Mouse (Mus musculus): ENCODE data around the gene Hyls1. TPM values are rescaled to one million over a fixed set of nuclear protein-coding genes. Genes with fewer than 3 reads are reported as not detected.
A peak's percentile ranks its signal among the peaks of the same experiment; 100 is the strongest.
"Not testable (repeated sequence)": the region's sequence is repeated elsewhere in the genome, so short reads cannot be mapped to it uniquely, and the experiment has no call there.

The Hyls1 gene
- 15.3 and 16.4 TPM in 2 replicates for polyA plus RNA-seq (2015; fragmentation: Nextera tagmentation; extraction: Ambion mirVana)

DNA sequence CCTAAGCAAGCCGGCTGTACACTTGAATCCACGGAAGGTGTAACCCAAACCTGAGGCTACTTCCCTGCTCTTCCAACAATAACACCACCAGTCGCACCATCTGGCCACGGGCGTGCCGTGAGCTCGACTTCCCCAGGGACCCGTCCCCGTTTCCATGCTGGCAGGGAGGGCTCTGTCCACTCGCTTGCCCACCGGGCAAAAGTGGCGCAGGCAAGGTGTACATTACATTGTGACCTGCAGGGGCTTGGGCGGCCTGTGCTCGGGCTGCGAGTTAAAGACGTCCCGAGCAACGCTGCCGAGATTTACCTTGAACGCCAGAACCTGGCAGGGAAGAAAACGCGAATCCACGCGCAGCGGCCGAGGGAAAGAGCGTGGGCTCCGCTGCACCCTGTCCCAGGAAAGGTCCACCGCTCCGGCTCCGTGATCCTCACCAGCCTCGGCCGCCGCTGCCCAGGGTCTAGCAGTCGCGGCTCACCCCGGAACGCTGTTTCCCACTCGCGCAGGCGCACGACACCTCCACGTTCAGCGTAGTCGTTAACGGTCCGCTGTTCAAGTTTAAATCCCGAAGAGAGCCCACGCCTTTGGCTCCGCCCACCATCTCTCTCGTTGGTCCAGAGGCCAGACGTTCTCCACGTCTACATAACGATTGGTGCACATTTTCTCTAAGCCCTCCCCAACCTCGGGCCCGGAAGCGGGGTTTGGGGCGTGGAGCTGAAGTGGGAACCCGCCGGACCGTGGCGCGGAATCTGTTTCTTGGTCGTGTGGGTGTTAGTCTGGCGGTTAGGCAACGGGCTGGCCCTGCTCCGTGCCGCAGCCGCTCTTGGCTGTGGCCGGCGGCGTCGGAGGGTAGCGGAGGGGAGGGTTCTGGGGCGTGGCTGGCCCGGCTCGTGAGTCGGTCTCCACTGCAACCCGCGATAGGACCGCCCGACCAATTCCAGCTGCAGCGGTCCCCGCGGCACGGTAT is at the start of gene Hyls1, which contains the start of gene Pate2:
TSS of gene Hyls1 (minus strand) at position 828 of the 964 bp plus-strand sequence.
TSS of gene Pate2 (plus strand) at position 714 of the 964 bp plus-strand sequence.
- H3K4me3 ChIP-seq (ENCODE audit: low read length): peak within 1 kb of the TSS; percentile 87
- H3K9ac ChIP-seq (replicated peaks; ENCODE audit: low read length): peak within 1 kb of the TSS; percentile 88
- peaks cover 22% of the 10 kb centered on the region for H3K27me3 ChIP-seq (ENCODE audit: insufficient read depth, low read length)
- H3K4me1 ChIP-seq (ENCODE audit: insufficient read depth, low read length): peaks cover 17% of the 10 kb centered on the region
- H3K36me3 ChIP-seq (ENCODE audit: insufficient read depth, low read length): peaks cover 28% of the 10 kb centered on the region
- under 1% methylated on average over 85 of the region's 86 CpGs for WGBS
- peak within 1 kb of the TSS; percentile 92 for H3K4me2 ChIP-seq (replicated peaks; ENCODE audit: low read depth, low read length)
- H3K27ac ChIP-seq (ENCODE audit: low read length): peak within 1 kb of the TSS; percentile 75
- no peaks in the 10 kb centered on the region for H3K9me3 ChIP-seq (ENCODE audit: low read length)
- ATAC-seq (ENCODE audit: low FRiP score, low TSS enrichment): peak; percentile 98

DNA sequence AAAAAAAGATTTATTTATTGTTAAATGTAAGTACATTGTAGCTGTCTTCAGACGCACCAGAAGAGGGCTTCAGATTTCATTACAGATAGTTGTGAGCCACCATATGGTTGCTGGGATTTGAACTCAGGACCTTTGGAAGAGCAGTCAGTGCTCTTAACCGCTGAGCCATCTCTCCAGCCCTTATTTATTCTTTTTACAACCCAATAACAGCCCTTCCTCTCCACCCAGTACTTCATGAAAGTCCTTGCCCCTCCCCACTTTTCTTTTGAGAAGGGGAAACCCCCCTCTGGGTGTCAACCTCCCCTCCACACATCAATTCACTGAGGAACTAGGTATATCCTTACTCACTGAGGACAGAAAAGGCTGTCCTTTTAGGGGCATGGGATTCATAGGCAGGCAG is 46.6 kb upstream of the Hyls1 start:
- H3K4me2 ChIP-seq (replicated peaks; ENCODE audit: low read depth, low read length); H3K36me3 ChIP-seq (ENCODE audit: insufficient read depth, low read length); H3K4me3 ChIP-seq (ENCODE audit: low read length); H3K4me1 ChIP-seq (ENCODE audit: insufficient read depth, low read length); H3K9me3 ChIP-seq (ENCODE audit: low read length); H3K9ac ChIP-seq (replicated peaks; ENCODE audit: low read length); H3K27ac ChIP-seq (ENCODE audit: low read length); H3K27me3 ChIP-seq (ENCODE audit: insufficient read depth, low read length); ATAC-seq (ENCODE audit: low FRiP score, low TSS enrichment): not testable (repeated sequence)
- WGBS: 67% methylated on average over 2 of the region's 2 CpGs

DNA sequence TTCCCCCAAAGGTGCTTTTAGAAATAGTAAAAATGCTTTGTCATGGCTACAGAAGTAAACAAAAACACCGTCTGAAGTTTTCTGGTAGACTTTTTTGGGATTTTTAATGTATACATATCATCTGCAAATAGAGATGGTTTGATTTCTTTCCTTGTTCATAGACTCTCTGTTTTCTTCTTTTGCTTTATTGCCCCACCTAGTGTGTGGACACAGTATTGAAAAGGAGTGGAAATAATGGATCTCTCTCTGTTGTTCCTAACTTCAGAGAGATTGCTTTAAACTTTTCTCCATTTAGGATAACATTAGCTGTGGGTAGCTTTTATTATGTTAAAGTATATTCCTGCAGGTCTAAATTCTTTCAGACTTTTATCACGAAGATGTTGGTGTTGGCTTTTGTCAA is 43.8 kb upstream of the Hyls1 start:
- no peaks in the 10 kb centered on the region for H3K27me3 ChIP-seq (ENCODE audit: insufficient read depth, low read length)
- 28% methylated on average over 2 of the region's 2 CpGs for WGBS
- H3K9me3 ChIP-seq (ENCODE audit: low read length): no peaks in the 10 kb centered on the region
- H3K4me1 ChIP-seq (ENCODE audit: insufficient read depth, low read length): no peaks in the 10 kb centered on the region
- no peak overlapping the region for H3K4me2 ChIP-seq (replicated peaks; ENCODE audit: low read depth, low read length)
- no peak overlapping the region for H3K9ac ChIP-seq (replicated peaks; ENCODE audit: low read length)
- H3K36me3 ChIP-seq (ENCODE audit: insufficient read depth, low read length): no peaks in the 10 kb centered on the region
- H3K27ac ChIP-seq (ENCODE audit: low read length): no peak overlapping the region
- no peak for ATAC-seq (ENCODE audit: low FRiP score, low TSS enrichment)
- H3K4me3 ChIP-seq (ENCODE audit: low read length): no peak overlapping the region

DNA sequence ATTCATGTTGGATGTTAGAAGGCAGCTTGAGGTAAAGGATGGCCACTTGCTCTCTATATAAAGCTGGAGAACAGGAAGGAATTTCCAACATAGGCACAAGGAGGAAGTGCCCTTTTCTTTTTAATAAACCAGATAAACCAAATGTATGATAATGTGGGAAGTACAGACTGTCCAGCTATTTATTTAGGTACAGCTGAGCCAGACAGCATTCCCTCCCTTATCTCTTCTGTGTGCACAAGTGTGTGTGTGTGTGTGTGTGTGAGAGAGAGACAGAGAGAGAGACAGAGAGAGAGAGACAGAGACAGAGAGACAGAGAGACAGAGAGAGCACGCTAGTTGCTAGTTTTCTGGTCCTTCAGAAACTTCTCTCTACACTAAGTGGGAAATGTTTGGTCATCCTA is 41.6 kb upstream of the Hyls1 start, which contains the start of gene Pate4:
TSS of gene Pate4 (minus strand) at position 101 of the 400 bp plus-strand sequence.
- Histone ChIP-seq H3K9me3 (ENCODE audit: low read length) (no peaks in the 10 kb centered on the region), H3K4me2 (replicated peaks; ENCODE audit: low read depth, low read length) (no peak within 1 kb of the TSS), H3K9ac (replicated peaks; ENCODE audit: low read length) (no peak within 1 kb of the TSS), H3K4me3 (ENCODE audit: low read length) (no peak within 1 kb of the TSS), H3K4me1 (ENCODE audit: insufficient read depth, low read length) (no peaks in the 10 kb centered on the region), H3K27me3 (ENCODE audit: insufficient read depth, low read length) (no peaks in the 10 kb centered on the region), H3K36me3 (ENCODE audit: insufficient read depth, low read length) (no peaks in the 10 kb centered on the region), H3K27ac (ENCODE audit: low read length) (no peak within 1 kb of the TSS)
- ATAC-seq (ENCODE audit: low FRiP score, low TSS enrichment): no peak
- 92% methylated on average over 1 of the region's 1 CpGs for WGBS

DNA sequence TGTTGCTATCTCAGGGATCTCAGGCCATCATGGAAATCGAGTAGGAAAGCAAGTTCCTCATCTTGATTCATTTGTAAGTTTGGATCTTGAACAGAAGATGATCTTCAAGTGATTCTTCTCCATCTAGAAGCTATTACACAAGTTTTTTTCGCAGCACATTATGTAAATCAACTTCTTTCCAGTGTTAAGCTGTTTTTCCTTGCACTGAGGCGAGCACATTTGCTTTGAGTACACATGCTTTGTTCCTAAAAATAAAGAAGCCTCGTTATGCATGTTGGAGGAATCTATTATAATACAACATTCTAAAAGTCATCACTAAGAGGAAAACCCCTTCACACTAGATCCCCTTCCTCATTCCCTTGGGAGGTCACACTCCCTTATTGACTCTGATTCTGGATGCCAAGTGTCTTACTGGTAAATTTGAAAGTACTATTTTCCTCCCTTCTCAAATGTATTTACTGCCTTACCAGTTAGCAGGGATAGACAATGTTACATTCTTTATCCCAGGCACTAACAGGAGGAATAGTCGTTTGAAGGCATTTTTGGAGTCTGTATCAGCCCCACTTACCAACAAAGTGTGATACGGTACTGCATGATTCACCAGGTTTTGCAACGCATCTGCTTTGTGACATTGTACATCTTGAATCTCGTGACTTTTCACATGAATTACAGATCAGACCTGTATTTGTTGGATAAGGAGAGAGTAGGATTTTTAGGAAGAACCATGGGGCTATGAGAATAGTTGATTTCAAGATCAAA is 37.6 kb upstream of the Hyls1 start:
- H3K36me3 ChIP-seq (ENCODE audit: insufficient read depth, low read length): no peaks in the 10 kb centered on the region
- H3K4me1 ChIP-seq (ENCODE audit: insufficient read depth, low read length): no peaks in the 10 kb centered on the region
- no peak overlapping the region for H3K9ac ChIP-seq (replicated peaks; ENCODE audit: low read length)
- no peak overlapping the region for H3K4me3 ChIP-seq (ENCODE audit: low read length)
- H3K4me2 ChIP-seq (replicated peaks; ENCODE audit: low read depth, low read length): no peak overlapping the region
- ATAC-seq (ENCODE audit: low FRiP score, low TSS enrichment): no peak
- no peaks in the 10 kb centered on the region for H3K9me3 ChIP-seq (ENCODE audit: low read length)
- 67% methylated on average over 8 of the region's 8 CpGs for WGBS
- H3K27me3 ChIP-seq (ENCODE audit: insufficient read depth, low read length): no peaks in the 10 kb centered on the region
- no peak overlapping the region for H3K27ac ChIP-seq (ENCODE audit: low read length)

DNA sequence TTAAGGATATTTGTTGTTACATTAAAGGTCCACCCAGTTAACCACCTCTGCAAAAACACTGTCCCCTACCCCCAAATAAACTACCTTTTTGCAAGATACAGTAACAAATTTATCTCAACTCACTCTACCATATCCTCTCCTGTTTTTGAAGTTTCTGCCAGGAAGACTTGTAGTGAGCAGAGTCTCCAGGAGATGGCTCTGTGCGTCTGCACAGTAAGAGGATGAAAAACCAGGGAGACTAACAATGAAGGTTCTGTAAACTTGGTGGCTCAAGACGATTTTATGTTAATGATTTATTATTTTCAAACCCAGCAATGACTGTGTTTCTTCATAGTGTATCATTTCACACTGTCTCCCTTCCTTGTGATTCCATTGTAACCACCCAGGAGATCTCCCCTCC is 22.7 kb upstream of the Hyls1 start:
- Histone ChIP-seq H3K27me3 (ENCODE audit: insufficient read depth, low read length) (no peaks in the 10 kb centered on the region), H3K36me3 (ENCODE audit: insufficient read depth, low read length) (no peaks in the 10 kb centered on the region), H3K27ac (ENCODE audit: low read length) (no peak overlapping the region), H3K4me2 (replicated peaks; ENCODE audit: low read depth, low read length) (no peak overlapping the region), H3K4me3 (ENCODE audit: low read length) (no peak overlapping the region), H3K9ac (replicated peaks; ENCODE audit: low read length) (no peak overlapping the region), H3K4me1 (ENCODE audit: insufficient read depth, low read length) (no peaks in the 10 kb centered on the region), H3K9me3 (ENCODE audit: low read length) (peaks cover 4% of the 10 kb centered on the region; the same call in 1 of the 2 replicates)
- peak; percentile 74; the same call in 1 of the 2 replicates for ATAC-seq (ENCODE audit: low FRiP score, low TSS enrichment)
- WGBS: 6% methylated on average over 2 of the region's 2 CpGs

DNA sequence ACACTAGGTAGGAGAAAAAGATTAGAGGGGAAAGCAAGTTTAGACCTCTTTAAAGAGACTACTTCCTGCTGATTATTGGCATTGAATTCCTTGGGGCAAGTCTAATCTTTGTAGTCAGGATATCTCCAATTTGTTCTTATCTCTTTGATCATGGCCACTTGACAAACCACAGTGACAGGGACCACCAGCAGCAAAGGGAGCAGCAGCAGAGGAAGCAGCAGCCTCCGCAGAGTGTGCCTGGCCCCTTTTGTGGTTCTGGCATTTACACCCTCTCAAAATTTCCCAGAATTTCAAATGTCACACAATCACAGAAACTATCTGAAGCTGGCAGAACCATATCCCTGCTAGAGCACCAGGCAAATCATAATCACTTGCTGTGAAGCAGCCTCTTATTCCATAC is 17.5 kb upstream of the Hyls1 start:
- no peak overlapping the region for H3K4me3 ChIP-seq (ENCODE audit: low read length)
- 69% methylated on average over 1 of the region's 1 CpGs for WGBS
- ATAC-seq (ENCODE audit: low FRiP score, low TSS enrichment): no peak
- no peaks in the 10 kb centered on the region for H3K9me3 ChIP-seq (ENCODE audit: low read length)
- no peak overlapping the region for H3K27ac ChIP-seq (ENCODE audit: low read length)
- H3K9ac ChIP-seq (replicated peaks; ENCODE audit: low read length): no peak overlapping the region
- H3K4me1 ChIP-seq (ENCODE audit: insufficient read depth, low read length): no peaks in the 10 kb centered on the region
- no peak overlapping the region for H3K4me2 ChIP-seq (replicated peaks; ENCODE audit: low read depth, low read length)
- H3K27me3 ChIP-seq (ENCODE audit: insufficient read depth, low read length): no peaks in the 10 kb centered on the region
- H3K36me3 ChIP-seq (ENCODE audit: insufficient read depth, low read length): no peaks in the 10 kb centered on the region

DNA sequence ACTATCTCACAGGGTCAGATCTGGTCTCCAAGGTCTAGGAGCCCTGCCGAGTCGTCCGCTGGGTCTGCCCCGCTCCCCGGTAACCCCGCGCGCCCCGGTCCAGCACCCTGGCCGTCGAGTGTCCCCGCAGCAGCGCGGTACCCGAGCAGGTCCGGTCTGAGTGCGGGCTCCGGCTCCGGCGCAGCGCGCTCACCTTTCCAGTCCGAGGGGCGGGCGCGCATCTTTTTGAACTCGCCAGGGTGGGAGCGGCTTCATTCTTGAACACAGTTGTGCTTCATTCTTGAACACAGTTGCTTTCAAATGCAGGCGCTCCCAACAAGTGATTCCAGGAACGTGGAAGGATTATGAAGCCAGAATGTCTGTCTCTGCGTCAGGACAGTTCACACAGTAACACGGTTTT is 4.2 kb upstream of the Hyls1 start:
- peaks cover 5% of the 10 kb centered on the region for H3K4me1 ChIP-seq (ENCODE audit: insufficient read depth, low read length)
- H3K9me3 ChIP-seq (ENCODE audit: low read length): no peaks in the 10 kb centered on the region
- no peak overlapping the region for H3K27ac ChIP-seq (ENCODE audit: low read length)
- H3K9ac ChIP-seq (replicated peaks; ENCODE audit: low read length): 0 out of 2 replicates have a peak overlapping the region, but pooled peaks have one; percentile 11
- H3K4me3 ChIP-seq (ENCODE audit: low read length): peak overlapping the region; percentile 33
- peaks cover 22% of the 10 kb centered on the region for H3K27me3 ChIP-seq (ENCODE audit: insufficient read depth, low read length)
- no peaks in the 10 kb centered on the region for H3K36me3 ChIP-seq (ENCODE audit: insufficient read depth, low read length)
- WGBS: 4% methylated on average over 32 of the region's 32 CpGs
- peak overlapping the region; percentile 54 for H3K4me2 ChIP-seq (replicated peaks; ENCODE audit: low read depth, low read length)
- ATAC-seq (ENCODE audit: low FRiP score, low TSS enrichment): no peak

DNA sequence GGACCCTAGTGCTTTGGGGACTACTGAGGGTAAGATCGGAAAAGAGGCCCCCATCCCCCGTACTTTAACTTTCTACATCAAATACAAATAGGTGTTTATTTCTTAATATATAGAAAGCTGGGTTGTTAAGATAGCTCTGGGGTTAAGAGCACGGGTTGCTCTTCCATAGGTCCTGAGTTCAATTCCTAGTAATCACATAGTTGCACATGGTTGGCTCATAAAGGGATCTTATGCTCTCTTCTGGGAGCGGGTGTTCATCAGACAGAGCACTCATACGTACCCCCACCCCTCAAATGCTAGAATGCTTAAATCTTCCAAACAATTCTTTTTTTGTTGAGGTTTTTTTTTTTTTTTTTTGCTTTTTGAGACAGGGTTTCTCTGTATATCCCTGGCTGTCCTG is 465 bp upstream of the Hyls1 start:
- Histone ChIP-seq H3K9me3 (ENCODE audit: low read length) (no peaks in the 10 kb centered on the region), H3K27me3 (ENCODE audit: insufficient read depth, low read length) (peaks cover 22% of the 10 kb centered on the region), H3K4me2 (replicated peaks; ENCODE audit: low read depth, low read length) (peak overlapping the region; percentile 92), H3K27ac (ENCODE audit: low read length) (no peak overlapping the region), H3K36me3 (ENCODE audit: insufficient read depth, low read length) (peaks cover 19% of the 10 kb centered on the region), H3K4me1 (ENCODE audit: insufficient read depth, low read length) (peaks cover 17% of the 10 kb centered on the region), H3K4me3 (ENCODE audit: low read length) (peak overlapping the region; percentile 87), H3K9ac (replicated peaks; ENCODE audit: low read length) (peak overlapping the region; percentile 62)
- ATAC-seq (ENCODE audit: low FRiP score, low TSS enrichment): no peak
- WGBS: 14% methylated on average over 5 of the region's 5 CpGs
